Mouse (Mus musculus) heart, adult 11 months (tissue): ENCODE results near the gene Garnl3.

Source experiments
- DNase-seq: peaks from one replicate; pipeline ENCODE4 v3.0.0; 2022

Garnl3 gene

GRCm38 (mm10) chr2:32968024-32968614 lies 163.3 kb downstream of the Garnl3 start:
- peak; percentile 93 for DNase-seq

GRCm38 (mm10) chr2:32966689-32967631 lies 164.5 kb downstream of the Garnl3 start:
- peak; percentile 99 for DNase-seq

DNA sequence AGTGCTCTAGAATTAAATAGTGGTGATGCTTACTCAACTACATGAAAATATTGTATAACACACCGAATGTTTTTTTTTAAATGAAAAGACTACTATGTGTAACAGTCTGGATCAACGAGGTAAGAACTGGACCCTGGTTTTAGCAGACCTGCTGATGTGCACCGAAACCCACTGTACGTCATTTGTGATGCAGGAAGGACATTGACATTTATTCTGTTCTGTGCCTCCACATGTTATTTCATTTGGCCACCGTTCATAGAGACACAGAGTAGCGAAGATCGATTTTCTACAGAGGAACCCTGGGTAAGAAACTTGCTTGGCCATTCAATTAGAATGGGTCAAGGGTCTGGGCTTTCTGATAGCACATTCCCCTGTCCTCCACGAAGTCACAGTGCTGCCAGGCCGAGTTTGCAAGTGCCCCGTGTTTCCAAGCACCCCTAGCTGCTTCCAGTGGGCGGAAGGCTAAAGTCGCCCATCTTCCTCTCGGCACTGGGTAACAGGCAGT lies 165.2 kb downstream of the Garnl3 start:
- DNase-seq = no peak

GRCm38 (mm10) chr2:32965511-32966183 lies 165.8 kb downstream of the Garnl3 start:
- DNase-seq = no peak

GRCm38 (mm10) chr2:32964659-32965457 lies 166.6 kb downstream of the Garnl3 start:
- no peak for DNase-seq

DNA sequence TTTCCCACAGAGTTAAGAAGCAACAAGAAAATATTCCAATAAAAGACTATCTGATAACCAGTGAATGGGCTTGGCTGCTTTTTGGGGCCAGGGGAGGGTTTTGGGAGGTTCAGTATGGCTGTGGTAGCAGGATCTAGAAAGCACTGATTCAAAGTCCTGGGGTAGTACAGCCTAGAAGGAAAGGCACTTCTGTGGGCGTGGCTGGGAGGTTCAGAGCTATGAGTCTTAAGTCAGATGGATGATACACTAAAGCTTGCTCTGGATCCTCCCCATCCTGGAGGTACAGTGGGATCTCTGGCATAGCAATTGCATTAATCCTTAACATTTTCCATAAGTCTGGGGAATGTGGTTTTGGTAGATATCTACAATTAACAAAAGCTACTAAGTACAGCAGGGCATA lies 167.5 kb downstream of the Garnl3 start:
- DNase-seq = no peak

GRCm38 (mm10) chr2:32963544-32963943 lies 167.9 kb downstream of the Garnl3 start:
- DNase-seq = no peak

GRCm38 (mm10) chr2:32962875-32963220 lies 168.6 kb downstream of the Garnl3 start:
- no peak for DNase-seq

- DNase-seq = no peak
Observed at GRCm38 (mm10) chr2:32962062-32962874, 169.2 kb downstream of the Garnl3 start.

GRCm38 (mm10) chr2:32961192-32961995 lies 170.1 kb downstream of the Garnl3 start, which contains the start of the genes Rpl12 and Lrsam1:
Rpl12 (plus strand) TSS chr2:32961559.
Lrsam1 (minus strand) TSS chr2:32961614.
- DNase-seq = peak; percentile 100

DNA sequence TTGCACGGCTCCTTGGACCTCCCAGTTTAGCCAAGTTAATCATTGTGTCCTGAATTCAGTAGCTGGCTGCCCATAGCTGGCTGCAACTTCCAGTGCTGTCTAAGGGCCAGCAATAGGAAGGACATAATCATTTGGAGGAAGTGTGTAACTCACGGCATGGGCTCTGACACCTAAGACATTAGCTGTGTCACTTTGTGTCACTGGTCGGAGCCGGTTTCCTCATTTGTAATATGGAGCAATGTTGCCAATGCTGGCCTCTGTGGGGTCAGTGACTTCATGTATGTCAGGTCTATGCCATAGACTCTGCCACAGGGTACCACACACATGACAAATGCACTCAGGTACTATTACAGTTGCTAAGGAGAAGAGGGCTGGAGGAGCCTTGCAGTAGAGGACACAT lies 171.2 kb downstream of the Garnl3 start:
- DNase-seq = no peak

- DNase-seq = no peak
Observed at GRCm38 (mm10) chr2:32957344-32957743, 174.1 kb downstream of the Garnl3 start.

- DNase-seq = no peak
Observed at GRCm38 (mm10) chr2:32954581-32954980, 176.9 kb downstream of the Garnl3 start.

- no peak for DNase-seq
Observed at GRCm38 (mm10) chr2:32947454-32947853, 184.0 kb downstream of the Garnl3 start.

DNA sequence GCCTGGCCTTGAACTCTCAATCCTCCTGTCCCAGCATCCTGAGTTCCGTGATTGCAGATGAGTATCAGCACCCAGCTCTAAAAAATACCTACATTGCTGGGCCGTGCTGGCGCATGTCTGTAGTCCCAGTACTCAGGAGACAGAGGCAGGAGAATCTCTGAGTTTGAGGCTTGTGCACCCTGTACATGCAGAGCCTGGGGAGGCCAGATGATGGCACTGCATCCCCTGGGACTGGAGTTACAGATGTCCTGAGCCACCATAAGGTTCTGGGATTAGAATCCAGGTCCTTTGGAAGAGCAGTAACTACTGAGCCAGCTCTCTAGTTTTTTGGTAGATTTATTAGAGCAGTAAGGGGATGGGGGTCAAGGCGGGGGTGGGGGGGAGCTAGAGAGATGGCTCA lies 191.0 kb downstream of the Garnl3 start:
- no peak for DNase-seq

DNA sequence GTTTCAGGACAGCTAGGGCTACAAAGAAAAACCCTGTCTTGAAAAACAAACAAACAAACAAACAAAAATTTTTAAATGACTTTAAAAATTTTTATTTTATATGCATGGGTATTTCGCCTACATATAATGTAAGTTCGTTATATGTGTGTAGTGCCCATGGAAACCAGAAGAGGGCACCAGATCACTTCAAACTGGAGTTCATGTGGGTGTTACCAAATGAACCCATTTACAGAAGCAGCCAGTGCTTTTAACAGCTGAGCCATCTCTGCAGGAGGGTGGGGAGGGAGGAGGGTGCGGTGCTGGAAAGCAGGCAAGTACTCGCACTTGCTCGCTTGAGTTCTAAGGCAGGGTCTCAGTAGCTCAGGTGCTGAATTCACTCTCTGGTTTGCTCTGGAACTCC lies 192.0 kb downstream of the Garnl3 start:
- no peak for DNase-seq

- no peak for DNase-seq
Observed at GRCm38 (mm10) chr2:32938741-32939140, 192.7 kb downstream of the Garnl3 start.
